Mouse (Mus musculus): ENCODE data around the gene Hipk1. TPM values are rescaled to one million over a fixed set of nuclear protein-coding genes. Genes with fewer than 3 reads are reported as not detected.
"Not testable (repeated sequence)": the region's sequence is repeated elsewhere in the genome, so short reads cannot be mapped to it uniquely, and the experiment has no call there.

The Hipk1 gene
- polyA plus RNA-seq (2014; fragmentation: Nextera tagmentation; extraction: Ambion mirVana) = 13.8 TPM in 2 replicates

- H3K4me3 ChIP-seq (ENCODE audit: low read depth, low read length) = peak within 1 kb of the TSS; percentile 97
- peak; percentile 94 for ATAC-seq (replicated peaks; ENCODE audit: insufficient number of reproducible peaks, low FRiP score, low TSS enrichment, low read depth)
Observed at GRCm38 (mm10) chr3:103791230-103792110, at the start of gene Hipk1. TSS of gene Hipk1 (minus strand) at chr3:103791563.

GRCm38 (mm10) chr3:103840946-103841345 lies 49.6 kb upstream of the Hipk1 start:
- H3K36me3 ChIP-seq (replicated peaks; ENCODE audit: control insufficient read depth, insufficient read depth, low read depth, low read length); DNase-seq (ENCODE audit: low spot score); H3K4me2 ChIP-seq (ENCODE audit: low read depth, low read length); H3K27ac ChIP-seq (replicated peaks; ENCODE audit: low read depth, low read length); H3K9ac ChIP-seq (replicated peaks; ENCODE audit: low read length); H3K4me1 ChIP-seq (ENCODE audit: control insufficient read depth, insufficient read depth, low read length); H3K4me3 ChIP-seq (ENCODE audit: low read depth, low read length); ATAC-seq (replicated peaks; ENCODE audit: insufficient number of reproducible peaks, low FRiP score, low TSS enrichment, low read depth); H3K27me3 ChIP-seq (ENCODE audit: control insufficient read depth, insufficient read depth, low read length); H3K9me3 ChIP-seq (replicated peaks; ENCODE audit: control insufficient read depth, low read length): not testable (repeated sequence)
- 93% methylated on average over 7 of the region's 7 CpGs for WGBS

More at GRCm38 (mm10) chr3:103791230-103792110, at the start of gene Hipk1:
- peak; percentile 94 for DNase-seq (ENCODE audit: low spot score)
- H3K9me3 ChIP-seq (replicated peaks; ENCODE audit: control insufficient read depth, low read length) = no peaks in the 10 kb centered on the region
- H3K27me3 ChIP-seq (ENCODE audit: control insufficient read depth, insufficient read depth, low read length) = no peaks in the 10 kb centered on the region
- 11% methylated on average over 41 of the region's 49 CpGs for WGBS
- no peaks in the 10 kb centered on the region for H3K36me3 ChIP-seq (replicated peaks; ENCODE audit: control insufficient read depth, insufficient read depth, low read depth, low read length)
- peak within 1 kb of the TSS; percentile 78 for H3K4me2 ChIP-seq (ENCODE audit: low read depth, low read length)
- H3K4me1 ChIP-seq (ENCODE audit: control insufficient read depth, insufficient read depth, low read length) = no peaks in the 10 kb centered on the region
- H3K9ac ChIP-seq (replicated peaks; ENCODE audit: low read length) = peak within 1 kb of the TSS; percentile 96
- peak within 1 kb of the TSS; percentile 75 for H3K27ac ChIP-seq (replicated peaks; ENCODE audit: low read depth, low read length)

GRCm38 (mm10) chr3:103840195-103840594 lies 48.8 kb upstream of the Hipk1 start:
- not testable (repeated sequence) for DNase-seq (ENCODE audit: low spot score); H3K4me2 ChIP-seq (ENCODE audit: low read depth, low read length); ATAC-seq (replicated peaks; ENCODE audit: insufficient number of reproducible peaks, low FRiP score, low TSS enrichment, low read depth); H3K9me3 ChIP-seq (replicated peaks; ENCODE audit: control insufficient read depth, low read length); H3K9ac ChIP-seq (replicated peaks; ENCODE audit: low read length); H3K4me1 ChIP-seq (ENCODE audit: control insufficient read depth, insufficient read depth, low read length); H3K27ac ChIP-seq (replicated peaks; ENCODE audit: low read depth, low read length); H3K4me3 ChIP-seq (ENCODE audit: low read depth, low read length); H3K36me3 ChIP-seq (replicated peaks; ENCODE audit: control insufficient read depth, insufficient read depth, low read depth, low read length); H3K27me3 ChIP-seq (ENCODE audit: control insufficient read depth, insufficient read depth, low read length)
- 90% methylated on average over 3 of the region's 3 CpGs for WGBS

- Histone ChIP-seq H3K27me3 (ENCODE audit: control insufficient read depth, insufficient read depth, low read length) (no peaks in the 10 kb centered on the region), H3K4me2 (ENCODE audit: low read depth, low read length) (no peak overlapping the region), H3K4me1 (ENCODE audit: control insufficient read depth, insufficient read depth, low read length) (no peaks in the 10 kb centered on the region), H3K27ac (replicated peaks; ENCODE audit: low read depth, low read length) (no peak overlapping the region), H3K9ac (replicated peaks; ENCODE audit: low read length) (no peak overlapping the region), H3K4me3 (ENCODE audit: low read depth, low read length) (no peak overlapping the region), H3K9me3 (replicated peaks; ENCODE audit: control insufficient read depth, low read length) (no peaks in the 10 kb centered on the region), H3K36me3 (replicated peaks; ENCODE audit: control insufficient read depth, insufficient read depth, low read depth, low read length) (no peaks in the 10 kb centered on the region)
- WGBS = 90% methylated on average over 6 of the region's 6 CpGs
- DNase-seq (ENCODE audit: low spot score) (no peak), ATAC-seq (replicated peaks; ENCODE audit: insufficient number of reproducible peaks, low FRiP score, low TSS enrichment, low read depth) (no peak)
Observed at GRCm38 (mm10) chr3:103839711-103840110, 48.3 kb upstream of the Hipk1 start.

GRCm38 (mm10) chr3:103836453-103836852 lies 45.1 kb upstream of the Hipk1 start:
- DNase-seq (ENCODE audit: low spot score) (no peak), ATAC-seq (replicated peaks; ENCODE audit: insufficient number of reproducible peaks, low FRiP score, low TSS enrichment, low read depth) (no peak)
- no peak overlapping the region for H3K27ac ChIP-seq (replicated peaks; ENCODE audit: low read depth, low read length)
- no peaks in the 10 kb centered on the region for H3K4me1 ChIP-seq (ENCODE audit: control insufficient read depth, insufficient read depth, low read length)
- H3K4me3 ChIP-seq (ENCODE audit: low read depth, low read length) = no peak overlapping the region
- no peaks in the 10 kb centered on the region for H3K27me3 ChIP-seq (ENCODE audit: control insufficient read depth, insufficient read depth, low read length)
- no peak overlapping the region for H3K9ac ChIP-seq (replicated peaks; ENCODE audit: low read length)
- WGBS = 96% methylated on average over 5 of the region's 5 CpGs
- no peaks in the 10 kb centered on the region for H3K9me3 ChIP-seq (replicated peaks; ENCODE audit: control insufficient read depth, low read length)
- no peak overlapping the region for H3K4me2 ChIP-seq (ENCODE audit: low read depth, low read length)
- H3K36me3 ChIP-seq (replicated peaks; ENCODE audit: control insufficient read depth, insufficient read depth, low read depth, low read length) = no peaks in the 10 kb centered on the region

GRCm38 (mm10) chr3:103835951-103836310 lies 44.6 kb upstream of the Hipk1 start:
- Histone ChIP-seq H3K27me3 (ENCODE audit: control insufficient read depth, insufficient read depth, low read length) (no peaks in the 10 kb centered on the region), H3K9ac (replicated peaks; ENCODE audit: low read length) (no peak overlapping the region), H3K4me1 (ENCODE audit: control insufficient read depth, insufficient read depth, low read length) (no peaks in the 10 kb centered on the region), H3K9me3 (replicated peaks; ENCODE audit: control insufficient read depth, low read length) (no peaks in the 10 kb centered on the region), H3K4me3 (ENCODE audit: low read depth, low read length) (no peak overlapping the region), H3K36me3 (replicated peaks; ENCODE audit: control insufficient read depth, insufficient read depth, low read depth, low read length) (no peaks in the 10 kb centered on the region), H3K4me2 (ENCODE audit: low read depth, low read length) (no peak overlapping the region), H3K27ac (replicated peaks; ENCODE audit: low read depth, low read length) (no peak overlapping the region)
- ATAC-seq (replicated peaks; ENCODE audit: insufficient number of reproducible peaks, low FRiP score, low TSS enrichment, low read depth) = no peak
- DNase-seq (ENCODE audit: low spot score) = no peak
- 80% methylated on average over 10 of the region's 10 CpGs for WGBS

GRCm38 (mm10) chr3:103835272-103835950 lies 44.0 kb upstream of the Hipk1 start:
- Histone ChIP-seq H3K36me3 (replicated peaks; ENCODE audit: control insufficient read depth, insufficient read depth, low read depth, low read length) (no peaks in the 10 kb centered on the region), H3K4me3 (ENCODE audit: low read depth, low read length) (no peak overlapping the region), H3K4me1 (ENCODE audit: control insufficient read depth, insufficient read depth, low read length) (no peaks in the 10 kb centered on the region), H3K27ac (replicated peaks; ENCODE audit: low read depth, low read length) (no peak overlapping the region), H3K9ac (replicated peaks; ENCODE audit: low read length) (no peak overlapping the region), H3K4me2 (ENCODE audit: low read depth, low read length) (no peak overlapping the region), H3K27me3 (ENCODE audit: control insufficient read depth, insufficient read depth, low read length) (no peaks in the 10 kb centered on the region), H3K9me3 (replicated peaks; ENCODE audit: control insufficient read depth, low read length) (no peaks in the 10 kb centered on the region)
- 72% methylated on average over 6 of the region's 6 CpGs for WGBS
- ATAC-seq (replicated peaks; ENCODE audit: insufficient number of reproducible peaks, low FRiP score, low TSS enrichment, low read depth) = no peak
- no peak for DNase-seq (ENCODE audit: low spot score)

- no peak overlapping the region for H3K9ac ChIP-seq (replicated peaks; ENCODE audit: low read length)
- 88% methylated on average over 2 of the region's 2 CpGs for WGBS
- H3K4me2 ChIP-seq (ENCODE audit: low read depth, low read length) = no peak overlapping the region
- no peak overlapping the region for H3K27ac ChIP-seq (replicated peaks; ENCODE audit: low read depth, low read length)
- H3K9me3 ChIP-seq (replicated peaks; ENCODE audit: control insufficient read depth, low read length) = no peaks in the 10 kb centered on the region
- H3K4me3 ChIP-seq (ENCODE audit: low read depth, low read length) = no peak overlapping the region
- DNase-seq (ENCODE audit: low spot score) (no peak), ATAC-seq (replicated peaks; ENCODE audit: insufficient number of reproducible peaks, low FRiP score, low TSS enrichment, low read depth) (no peak)
- H3K36me3 ChIP-seq (replicated peaks; ENCODE audit: control insufficient read depth, insufficient read depth, low read depth, low read length) = no peaks in the 10 kb centered on the region
- H3K4me1 ChIP-seq (ENCODE audit: control insufficient read depth, insufficient read depth, low read length) = no peaks in the 10 kb centered on the region
- H3K27me3 ChIP-seq (ENCODE audit: control insufficient read depth, insufficient read depth, low read length) = no peaks in the 10 kb centered on the region
Observed at GRCm38 (mm10) chr3:103834001-103834400, 42.6 kb upstream of the Hipk1 start.

All from embryonic facial prominence, embryonic 11.5 days (tissue).